Mouse (Mus musculus) telencephalon, adult 2 months (tissue): ENCODE results near the gene Rps6ka1.
A peak's percentile ranks its signal among the peaks of the same experiment; 100 is the strongest.

ENCODE experiments used
- DNase-seq: peaks from one replicate; pipeline ENCODE4 v3.0.0-alpha.2; 2011; ENCODE audit warnings: low read depth, low spot score

Rps6ka1 gene

DNA sequence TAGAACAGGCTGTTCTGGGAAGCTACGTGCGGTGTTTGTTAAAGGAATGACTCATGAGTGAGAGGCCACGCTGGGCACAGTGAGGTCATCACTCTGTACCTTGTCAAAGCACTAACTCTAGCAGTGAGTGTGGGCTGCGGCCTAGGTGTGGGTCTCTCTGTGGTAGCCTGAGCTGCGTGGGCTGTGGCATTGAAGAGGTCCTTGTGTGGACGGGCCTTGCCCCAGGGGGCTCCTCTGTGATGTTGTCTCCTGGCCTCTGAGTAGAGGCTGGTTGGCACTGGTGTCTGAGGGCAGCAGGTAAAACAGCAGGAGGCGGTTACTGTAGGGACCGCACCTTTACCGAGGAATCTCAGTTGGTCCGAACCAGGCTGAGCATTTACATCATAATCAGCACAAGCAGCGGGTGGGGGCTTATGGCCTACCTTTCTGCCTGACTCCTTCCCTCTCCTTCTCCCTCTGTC, 9.9 kb upstream of the Rps6ka1 start:
- no peak for DNase-seq

DNA sequence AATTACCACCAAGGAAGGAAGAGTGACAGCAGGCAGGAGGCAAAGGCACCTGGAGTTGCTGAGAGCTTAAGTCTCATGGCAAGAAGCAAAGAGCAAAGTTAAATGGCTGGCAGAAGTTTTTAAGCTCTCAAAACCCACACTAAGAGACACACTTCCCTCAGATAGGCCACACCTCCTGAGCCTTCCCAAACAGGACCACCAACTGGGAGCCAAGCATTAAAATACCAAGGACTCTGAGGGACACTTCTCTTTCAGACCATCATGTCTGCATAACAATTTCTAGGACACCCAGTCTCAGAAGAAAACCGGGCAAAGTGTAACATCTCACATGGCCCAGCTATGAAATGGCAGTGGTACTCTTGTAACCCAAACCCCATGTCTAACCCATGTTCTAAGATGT, 9.4 kb upstream of the Rps6ka1 start:
- no peak for DNase-seq

DNA sequence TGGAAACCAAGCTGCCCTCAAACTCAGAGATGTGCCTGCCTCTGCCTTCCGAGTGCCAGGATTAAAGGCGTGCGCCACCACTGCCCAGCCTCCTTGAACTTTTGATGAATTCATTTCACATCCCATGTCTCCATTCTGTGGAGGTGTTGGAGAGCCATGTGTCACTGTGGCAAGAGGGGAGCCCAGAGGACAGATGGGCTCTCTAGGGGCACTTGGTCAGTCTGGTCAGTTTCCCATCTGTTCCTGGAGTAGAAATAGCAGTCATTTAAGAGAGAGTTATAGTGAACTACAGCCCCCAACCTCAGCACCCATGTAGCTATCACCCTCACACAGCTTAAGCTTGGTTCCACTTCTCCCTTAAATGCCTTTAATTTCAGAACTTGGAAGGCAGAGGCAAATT, 8.4 kb upstream of the Rps6ka1 start:
- no peak for DNase-seq

DNA sequence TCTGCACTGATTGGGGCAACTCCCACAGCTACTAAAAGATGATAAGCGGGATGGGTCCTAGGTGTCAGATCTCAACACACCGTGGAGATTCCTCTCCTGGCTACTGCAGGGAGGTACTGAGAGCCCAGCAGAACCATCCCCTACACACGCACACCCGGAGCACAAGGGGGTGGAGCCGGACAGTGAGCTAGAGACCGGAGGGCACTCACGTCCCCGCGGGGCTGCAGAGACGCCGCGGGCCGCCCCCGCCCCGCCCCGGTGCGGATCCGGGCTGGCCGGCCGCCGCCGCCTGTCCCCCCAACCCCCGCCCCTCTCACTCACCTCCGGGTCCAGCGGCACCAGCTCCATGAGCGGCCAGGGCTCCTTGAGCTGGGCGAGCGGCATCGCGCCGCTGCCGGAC, 348 bp downstream of the Rps6ka1 start:
- DNase-seq = no peak

DNA sequence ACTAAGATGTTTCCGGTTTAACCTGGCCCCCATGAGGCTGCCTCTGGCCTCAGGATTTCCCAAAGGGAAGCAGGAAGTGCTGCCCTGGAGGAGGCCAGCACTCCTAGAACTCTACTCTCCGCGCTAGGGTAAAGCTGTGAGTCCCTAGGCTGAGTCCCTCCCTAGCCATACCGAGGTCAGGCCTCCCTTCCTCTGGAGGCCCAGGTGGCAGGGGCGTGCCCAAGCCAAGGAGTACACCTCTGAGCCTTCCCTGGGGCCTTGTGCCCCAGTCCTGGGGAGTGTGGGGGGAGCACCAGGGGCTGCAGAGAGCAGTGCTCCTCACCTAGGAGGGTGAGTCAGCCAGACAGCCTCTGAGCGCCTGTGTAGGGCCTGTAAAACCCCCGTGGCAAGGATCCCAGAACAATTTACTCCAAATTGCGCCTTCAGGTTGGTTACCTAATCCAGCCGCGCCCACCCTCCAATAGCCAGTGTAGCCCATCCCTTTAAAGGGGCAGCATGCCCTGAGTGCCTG, 1.6 kb downstream of the Rps6ka1 start:
- no peak for DNase-seq

DNA sequence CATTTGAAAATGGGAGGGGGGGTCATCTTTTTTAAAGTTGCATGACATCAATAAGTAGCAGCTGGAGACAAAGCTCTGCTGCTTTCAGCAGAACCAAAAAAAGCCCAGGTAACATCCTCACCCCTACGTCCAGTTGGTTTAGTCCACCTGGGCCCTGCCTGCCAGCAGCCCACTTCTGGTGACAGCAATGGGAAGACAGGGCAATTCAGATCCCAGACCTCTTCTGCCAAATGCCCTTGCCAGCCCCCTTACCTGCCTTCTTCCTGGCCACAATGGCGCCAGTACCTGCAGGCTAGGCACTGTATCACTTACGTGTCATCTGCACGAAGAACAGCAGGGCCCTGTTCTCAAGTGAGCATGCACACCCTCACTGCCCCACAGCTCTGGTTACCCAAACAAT, 2.3 kb downstream of the Rps6ka1 start:
- no peak for DNase-seq

DNA sequence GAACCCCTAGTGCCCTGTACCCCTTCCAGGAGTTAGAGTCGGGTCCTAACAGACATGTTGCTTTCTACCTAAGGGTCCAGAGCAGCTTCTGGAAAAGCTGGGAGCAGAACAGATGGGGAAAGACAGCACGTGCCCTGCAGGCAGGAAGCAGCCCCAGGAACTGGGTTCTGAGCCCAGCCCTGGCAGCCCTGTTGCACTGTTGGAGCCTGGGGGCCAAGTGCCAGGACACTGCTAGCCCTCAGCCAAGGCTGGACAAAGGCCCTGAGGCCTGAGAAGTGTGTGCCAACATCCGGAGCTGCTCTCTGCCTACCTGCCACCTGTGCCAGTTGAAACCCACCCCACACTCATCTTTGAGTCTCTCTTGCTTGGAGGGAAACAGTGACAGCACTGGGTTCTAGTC, 2.7 kb downstream of the Rps6ka1 start:
- DNase-seq = no peak

DNA sequence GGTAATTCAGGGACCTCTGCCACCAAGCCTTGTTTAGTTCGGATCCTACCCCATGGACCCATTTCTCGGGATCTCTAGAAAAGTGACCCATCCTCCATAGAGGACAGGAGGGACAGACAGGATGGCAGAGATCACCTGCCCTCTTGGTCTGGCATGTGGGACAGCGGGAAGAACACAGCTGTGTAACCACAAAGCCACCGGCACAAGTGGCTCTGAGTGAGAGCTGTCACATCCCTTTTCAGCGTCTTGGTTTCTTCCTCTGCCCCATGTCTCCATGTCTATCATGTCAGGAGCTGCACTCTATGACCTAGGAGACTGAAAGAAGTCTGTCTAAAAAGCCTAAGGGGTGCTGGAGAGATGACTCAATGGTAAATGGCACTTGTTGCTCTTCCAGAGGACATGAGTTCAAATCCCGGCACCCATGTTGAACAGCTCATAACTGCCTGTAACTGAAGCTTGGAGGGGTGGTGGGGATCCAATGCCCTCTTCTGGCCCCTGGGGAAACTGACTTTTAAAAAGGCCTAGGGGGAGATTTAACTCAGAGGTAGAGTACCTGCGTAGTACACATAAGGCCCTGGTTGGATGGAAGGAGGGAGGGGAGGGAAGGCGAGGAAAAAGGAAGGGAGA, 3.4 kb downstream of the Rps6ka1 start:
- DNase-seq = no peak

DNA sequence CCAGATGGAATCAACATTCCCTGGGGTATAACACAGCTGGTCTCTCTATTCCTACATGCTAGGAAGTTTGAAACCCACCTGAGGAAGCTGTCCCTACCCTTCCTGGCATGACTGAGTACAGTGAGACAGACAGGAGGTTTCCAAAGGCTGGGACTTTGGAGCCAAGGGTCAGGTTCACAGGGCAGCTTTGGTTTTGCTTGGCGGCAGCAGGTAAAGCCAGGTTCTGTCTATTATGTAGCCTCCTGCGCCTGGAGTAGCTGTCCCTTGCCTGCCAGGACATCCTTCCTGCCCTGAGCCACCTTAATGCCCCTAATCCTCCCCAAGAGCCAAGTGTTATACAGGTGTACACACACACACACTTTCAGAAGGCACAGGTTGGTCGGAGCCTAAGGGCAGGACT, 5.7 kb downstream of the Rps6ka1 start:
- no peak for DNase-seq

DNA sequence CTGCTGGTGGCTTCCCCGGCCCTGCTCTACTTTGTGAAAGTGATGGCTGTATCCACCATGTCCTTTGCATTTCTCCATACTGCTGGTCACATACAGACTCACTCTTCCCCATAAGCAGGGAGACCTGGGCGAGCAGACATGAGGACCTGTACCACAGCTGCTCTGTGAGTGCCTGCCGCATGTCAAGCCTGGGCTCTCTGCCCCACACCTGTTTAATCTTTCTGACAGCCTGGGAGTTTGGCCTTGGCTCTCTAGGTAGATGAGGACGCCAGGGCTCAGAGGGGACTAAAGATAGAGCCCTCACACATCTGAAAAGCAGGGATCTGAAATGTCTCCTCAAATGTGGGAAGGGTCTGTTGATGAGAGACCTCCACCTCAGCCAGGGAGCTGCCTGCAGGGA, 6.2 kb downstream of the Rps6ka1 start:
- no peak for DNase-seq

DNA sequence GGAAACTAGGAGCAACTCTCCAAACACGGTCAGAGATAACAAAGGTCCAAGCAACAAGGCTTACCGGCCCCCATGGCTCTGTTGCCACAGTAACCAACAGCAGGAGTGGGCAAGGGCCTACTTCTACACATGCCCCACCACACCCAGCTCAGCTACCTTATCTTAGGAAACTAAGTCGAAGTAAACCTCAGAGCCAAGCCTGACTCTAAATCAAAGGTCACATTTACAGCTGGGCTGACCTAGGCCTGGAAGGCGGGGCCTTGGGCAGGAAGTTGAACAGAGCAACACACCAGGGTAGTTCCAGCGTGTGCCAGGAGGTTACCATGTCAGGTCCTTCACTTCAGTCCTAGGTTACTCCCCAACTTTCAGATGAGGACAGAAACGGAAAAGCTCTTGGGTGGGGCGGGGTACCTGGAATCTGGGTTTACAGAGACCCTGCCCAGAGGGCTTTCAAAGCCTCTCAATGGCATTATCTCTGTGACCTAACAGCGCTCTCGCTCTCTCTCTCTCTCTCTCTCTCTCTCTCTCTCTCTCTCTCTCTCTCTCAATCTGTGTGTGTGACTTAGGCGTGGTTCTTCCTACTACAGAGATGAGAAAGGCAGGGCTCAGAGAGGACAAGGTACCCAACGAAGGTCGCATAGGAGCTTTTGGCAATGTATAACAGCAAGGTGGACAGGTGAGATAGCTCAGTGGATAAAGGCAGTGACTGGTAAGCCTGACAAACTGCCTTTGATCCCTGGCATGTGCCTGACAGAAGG, 8.3 kb downstream of the Rps6ka1 start:
- no peak for DNase-seq

DNA sequence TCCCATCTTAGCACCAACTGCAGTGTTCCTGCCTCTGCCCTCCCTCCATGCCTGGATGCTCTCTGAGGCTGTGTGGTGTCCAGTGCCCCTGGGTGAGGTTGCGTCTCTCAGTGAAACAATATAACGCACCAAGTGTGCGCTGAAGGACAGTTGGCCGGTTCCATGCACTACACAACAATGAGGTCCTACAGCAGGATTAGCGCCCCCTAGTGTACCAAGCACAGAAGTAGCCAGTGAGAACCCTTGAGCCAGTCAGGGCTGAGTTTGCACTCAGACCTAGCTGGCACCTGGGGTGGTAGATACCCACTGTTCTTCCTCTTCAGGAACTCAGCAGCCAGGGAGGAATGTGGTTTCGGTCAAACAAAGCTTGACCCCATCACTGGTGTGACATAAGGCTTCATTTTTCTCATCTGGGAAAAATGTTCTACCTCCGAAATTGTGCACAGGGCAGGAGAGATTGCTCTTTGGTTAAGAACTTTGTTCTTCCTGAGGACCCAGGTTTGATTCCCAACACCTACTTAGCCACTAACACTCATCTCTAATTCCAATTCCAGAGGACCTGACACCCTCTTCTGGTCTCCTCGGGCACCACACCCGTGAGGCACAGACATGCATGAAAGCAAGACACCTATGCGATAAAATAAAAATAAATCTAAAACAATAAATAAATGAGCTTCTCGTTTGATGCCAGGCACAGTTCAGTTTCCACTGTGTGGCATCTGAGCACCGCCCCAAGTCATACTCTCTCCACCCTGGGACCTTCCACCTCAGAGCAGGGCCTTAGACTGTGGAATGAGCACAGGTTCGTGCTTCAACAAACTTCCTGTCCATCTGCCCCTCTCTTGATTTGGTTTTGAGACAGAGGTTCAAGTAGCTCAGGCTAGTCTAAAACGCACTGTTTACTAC, 9.5 kb downstream of the Rps6ka1 start:
- DNase-seq = no peak

DNA sequence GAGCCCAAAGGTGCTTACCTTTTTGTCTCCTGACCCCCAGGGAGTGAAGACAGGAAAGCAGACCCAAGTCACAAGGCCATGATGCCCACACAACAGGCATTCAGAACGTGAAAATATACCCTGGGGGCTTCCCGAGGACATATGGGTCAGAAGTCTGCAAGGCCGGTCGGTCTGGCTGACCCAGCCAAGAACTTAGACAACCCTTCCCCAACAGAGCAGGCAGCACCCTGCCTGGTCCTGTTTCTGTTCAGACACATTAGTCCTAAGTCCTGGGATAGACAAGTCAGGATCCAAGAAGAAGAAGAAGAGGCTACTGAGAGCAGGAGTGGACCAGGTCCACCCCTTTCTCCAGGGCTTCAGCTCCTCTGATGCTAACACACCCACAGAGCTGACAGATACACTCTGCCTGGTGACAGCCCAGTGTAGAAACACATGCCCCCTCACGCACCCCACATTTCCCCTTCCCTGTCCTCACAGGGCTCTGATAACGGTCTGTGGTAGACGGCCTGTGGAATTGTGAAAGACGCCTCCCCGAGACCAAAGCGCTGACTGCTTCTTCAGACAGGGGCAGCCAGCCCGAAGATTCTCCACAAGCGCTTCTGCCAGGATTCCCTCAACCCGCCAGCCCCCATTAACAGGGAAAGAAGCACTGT, 12.6 kb downstream of the Rps6ka1 start:
- no peak for DNase-seq

DNA sequence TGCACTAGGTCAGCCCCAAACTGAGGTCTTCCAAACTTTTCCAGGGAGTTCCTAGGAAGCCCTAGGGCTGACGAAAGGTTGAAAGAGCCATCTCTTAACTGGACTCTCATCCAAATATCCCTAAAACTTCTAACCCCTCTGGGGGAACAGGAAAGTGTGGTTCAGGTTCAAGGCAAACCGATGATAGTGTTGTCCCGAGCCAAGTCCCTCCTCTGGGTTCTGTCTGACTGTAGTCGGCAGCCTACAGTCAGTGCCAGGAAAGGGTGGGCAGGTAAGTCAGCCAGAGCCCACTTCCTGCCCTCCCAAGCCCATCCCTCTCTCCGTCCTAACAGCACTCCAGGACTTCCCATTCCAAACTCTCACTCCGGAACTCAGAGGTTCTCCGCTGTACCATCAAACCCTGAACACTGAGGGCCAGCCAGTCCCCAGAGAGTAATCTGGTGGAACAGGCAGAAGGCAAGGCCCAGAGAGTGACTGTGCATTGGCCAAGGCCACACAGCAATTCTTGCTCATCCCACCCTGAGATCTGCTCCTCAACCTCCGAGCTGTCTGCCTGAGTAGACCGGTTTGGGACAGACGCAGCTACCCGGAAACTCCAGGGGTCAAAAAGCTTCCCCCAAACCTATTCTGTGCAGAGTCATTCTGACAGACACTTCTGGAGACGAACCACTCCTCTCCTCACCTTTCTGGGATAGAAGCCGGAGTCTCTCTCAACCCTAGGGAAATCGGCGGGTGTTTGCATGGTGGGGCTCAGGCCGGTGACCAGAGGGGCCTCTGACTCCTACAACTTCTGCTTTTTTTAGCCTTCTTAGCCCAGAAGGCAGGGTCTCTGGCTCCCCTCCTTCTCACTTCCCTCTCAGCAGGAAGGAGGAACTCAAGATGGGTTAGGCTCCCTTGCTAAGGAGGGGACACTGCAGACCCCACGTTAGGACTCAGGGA, 13.4 kb downstream of the Rps6ka1 start:
- DNase-seq = no peak

DNA sequence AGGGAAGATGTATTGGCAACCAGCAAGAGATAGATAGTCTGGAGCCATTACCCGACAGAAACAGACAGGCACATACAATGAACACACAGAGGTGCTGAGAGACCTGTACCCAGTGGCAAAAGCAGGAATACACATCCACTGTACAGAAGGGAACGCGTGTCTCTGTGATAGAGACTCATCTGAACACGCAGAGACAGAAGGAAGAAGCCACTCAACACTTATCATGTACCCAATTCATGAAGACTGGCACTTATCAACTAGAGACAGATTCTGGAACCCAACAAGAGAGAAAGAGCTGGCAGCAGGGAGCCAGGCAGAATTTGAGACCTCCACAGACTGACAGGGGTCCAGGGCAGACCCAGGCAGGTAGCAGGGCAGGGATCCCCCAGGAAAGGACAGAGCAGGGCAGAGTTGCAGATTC, 14.2 kb downstream of the Rps6ka1 start:
- DNase-seq = no peak

DNA sequence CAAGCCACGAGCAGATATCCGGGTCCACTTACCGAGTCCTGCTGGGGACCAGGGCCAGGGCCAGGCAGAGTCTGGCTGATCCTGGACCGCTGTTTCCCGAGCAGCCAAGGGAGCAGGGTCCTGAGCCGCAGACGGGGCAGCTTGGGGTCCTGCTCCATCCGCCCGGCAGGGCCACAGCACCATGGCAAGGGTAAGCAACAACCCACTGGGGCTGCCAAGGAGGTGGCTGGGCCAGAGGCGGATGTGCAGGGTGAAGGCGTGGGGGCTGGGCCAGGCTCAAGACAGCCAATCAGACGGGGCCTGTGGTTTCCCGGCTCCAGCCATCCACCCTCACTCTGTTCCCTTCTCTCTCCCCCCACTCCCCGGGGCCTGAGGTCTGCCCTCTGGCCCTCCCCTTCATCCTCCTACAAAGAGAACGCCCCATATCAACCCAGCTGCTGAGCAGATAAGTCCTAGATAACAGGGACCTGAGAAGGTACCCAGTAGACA, 14.7 kb downstream of the Rps6ka1 start:
- no peak for DNase-seq

DNA sequence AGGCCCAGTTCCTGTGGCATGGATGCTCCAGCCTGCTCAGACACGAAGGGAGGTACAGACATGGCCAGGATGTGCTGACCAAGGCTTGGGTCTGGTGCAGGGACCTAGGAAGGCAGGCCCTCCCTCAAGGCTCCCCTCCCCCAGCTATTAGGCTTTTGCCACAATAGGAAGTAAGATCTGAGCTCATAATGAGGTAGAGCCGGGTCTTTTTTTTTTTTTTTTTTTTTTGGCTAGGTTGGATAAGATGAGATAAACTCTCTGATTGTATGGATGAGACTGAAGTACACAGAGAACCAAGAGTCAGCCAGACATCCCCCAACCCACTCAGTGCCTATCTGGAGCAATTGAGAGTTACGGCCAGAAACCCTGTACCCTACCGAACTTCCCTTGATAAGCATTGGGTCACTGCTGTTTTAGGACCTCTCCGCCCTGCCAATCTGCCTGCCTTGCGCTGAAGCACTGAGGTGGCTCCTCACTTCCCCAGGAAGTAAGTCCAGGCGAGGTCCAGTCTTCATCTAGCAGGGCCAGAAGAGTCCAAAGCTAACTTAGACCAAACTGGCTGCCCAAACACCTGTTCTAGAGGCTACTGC, 15.3 kb downstream of the Rps6ka1 start:
- no peak for DNase-seq

DNA sequence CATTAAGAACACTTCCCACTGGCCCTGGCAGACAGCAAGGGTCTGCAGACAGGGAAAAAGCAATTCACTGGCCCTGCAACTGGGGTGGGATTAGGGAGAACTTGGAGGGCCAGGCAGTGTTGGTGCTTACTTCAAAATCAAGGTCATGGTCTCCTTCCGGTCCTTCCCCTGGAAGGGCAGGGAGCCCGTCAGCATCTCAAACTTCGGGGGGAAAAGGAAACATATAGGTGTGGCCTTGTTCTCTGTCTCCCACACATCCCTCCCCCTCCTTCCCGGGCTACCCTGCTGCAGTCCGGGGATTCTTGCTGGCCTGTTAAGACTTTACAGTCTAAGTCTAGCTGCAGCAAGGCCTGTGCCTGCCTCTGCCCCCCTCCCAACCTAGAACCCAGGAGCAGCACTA, 22.4 kb downstream of the Rps6ka1 start:
- no peak for DNase-seq

DNA sequence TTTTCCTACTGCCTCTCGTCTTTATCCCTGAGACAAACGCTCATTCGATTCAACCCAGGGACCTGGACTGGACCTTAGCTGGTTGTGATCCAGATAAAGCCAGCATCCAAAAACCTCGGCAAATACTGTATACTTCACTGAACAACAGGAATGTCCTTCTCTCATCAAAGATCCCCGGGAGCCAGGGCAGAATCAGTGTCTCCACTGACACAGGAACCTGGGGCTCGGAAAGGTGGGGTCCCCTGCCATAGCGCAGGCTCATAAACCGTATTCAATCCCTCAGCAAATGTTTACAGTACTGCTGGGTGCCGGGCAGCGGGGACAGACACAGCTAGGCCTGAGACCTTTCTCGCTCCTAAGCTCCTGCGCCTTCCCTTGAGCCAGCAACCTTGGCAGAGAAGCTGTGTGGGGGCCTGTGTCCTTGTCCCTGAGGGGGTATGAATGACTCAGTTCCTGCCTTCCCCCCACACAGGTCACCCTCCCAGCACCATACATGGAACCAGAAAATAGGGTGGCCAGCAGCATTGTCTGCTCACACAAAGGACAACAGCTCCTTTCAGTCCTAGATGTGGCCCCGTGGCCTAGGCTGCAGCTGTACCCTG, 23.1 kb downstream of the Rps6ka1 start:
- peak; percentile 42 for DNase-seq
